Mouse (Mus musculus): Measurements from ENCODE around the gene Hspbap1.

Hspbap1 gene

GRCm38 (mm10) chr16:35806973-35807662, 36.9 kb downstream of the Hspbap1 start:
- DNase-seq: no peak

- peak; percentile 41 for DNase-seq
Observed at GRCm38 (mm10) chr16:35807663-35807992, 37.5 kb downstream of the Hspbap1 start.

DNA sequence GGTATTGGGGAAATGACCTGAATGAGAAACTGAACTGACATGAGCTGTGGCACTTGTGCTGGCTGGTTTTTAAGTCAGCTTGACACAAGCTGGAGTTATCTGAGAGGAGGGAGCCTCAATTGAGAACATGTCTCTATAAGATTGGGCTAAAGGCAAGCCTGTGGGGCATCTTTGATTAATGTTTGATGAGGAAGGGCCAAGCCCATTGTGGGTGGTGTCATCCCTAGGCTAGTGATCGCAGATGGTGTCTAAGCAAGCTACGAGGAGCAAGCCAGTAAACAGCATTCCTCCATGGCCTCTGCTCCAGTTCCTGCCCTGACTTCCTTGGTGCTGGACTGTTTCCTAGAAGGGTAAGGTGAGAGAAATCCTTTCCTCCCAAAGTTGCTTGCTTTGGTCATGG, 38.7 kb downstream of the Hspbap1 start:
- no peak for DNase-seq

DNA sequence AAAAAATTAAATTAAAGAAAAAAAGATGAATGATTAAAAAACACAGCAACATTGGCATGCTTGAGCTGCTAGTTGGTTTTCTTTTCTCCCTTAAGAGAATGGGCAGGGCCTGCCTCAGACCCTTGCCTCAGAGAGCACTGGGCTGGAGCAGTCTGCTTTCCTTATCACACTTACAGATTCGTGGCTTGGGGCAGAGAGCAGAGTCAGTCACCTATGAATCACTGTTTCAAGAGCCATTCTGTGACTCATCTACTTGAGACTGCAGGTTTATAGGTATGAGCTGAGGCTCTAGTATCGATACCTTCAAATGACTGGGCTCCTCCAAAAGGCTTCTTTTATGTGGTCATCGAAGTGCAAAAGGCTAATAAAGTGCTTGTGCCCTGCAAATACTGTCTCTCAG, 42.9 kb downstream of the Hspbap1 start:
- DNase-seq: no peak

DNA sequence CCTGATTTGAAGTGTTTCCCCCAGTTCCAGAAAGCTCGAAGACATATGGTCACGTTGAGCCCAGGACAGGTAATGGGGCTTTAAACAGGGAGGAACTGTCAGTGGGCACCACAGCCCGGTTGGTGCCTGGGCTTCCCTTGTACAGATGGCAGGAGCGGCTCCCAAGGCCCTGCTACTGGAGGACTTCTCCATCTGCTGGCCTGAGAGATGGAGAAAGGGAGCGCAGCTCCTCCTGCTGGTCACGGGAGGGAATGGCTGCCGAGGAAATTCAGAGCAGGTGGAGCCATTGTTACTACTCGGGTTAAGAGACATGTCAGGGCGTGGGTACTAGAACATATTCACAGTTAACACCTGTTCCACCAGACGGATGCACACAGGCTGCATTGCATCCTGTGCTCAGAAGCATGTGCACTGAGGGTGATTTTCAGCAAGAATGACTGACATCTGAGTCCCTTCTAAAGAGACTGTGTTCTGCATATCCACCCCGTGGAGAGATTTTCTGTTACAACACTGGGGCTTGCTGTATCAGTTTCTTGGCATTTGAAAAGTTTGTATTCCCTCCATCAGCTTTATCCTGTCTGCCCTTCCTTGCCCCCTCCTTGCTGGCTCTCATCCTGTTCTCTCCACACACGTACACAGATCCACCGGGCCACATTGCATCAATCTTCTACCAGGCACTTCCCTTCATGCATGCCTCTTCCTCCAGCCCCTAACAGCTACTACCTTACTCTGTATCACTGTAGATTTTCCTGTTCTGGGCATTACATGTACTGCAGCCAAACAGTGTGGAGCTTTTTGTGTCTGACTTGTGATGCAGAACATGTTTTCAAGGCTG, 47.3 kb downstream of the Hspbap1 start:
- DNase-seq: peak; percentile 69

GRCm38 (mm10) chr16:35829999-35830398, 59.8 kb downstream of the Hspbap1 start:
- no peak for DNase-seq

GRCm38 (mm10) chr16:35832926-35833325, 62.8 kb downstream of the Hspbap1 start:
- DNase-seq: no peak

DNA sequence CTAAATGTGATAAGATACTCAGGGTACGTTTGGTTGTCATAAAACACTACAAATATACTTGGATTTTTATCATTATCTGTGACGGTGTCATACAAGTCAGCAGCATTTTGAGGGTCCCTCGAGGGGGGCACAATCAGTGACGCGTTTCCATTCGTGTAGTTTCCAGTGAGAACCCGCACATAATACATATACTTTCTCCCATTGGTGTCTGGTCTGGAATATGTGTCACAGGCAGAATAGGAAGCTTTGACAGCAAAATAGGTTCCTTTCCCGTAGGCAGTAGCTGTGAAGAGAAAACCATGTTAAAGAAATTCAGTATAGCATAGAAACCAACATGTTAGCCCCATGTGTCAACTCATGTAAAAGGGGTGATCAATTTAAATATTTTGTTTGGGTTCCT, 64.5 kb downstream of the Hspbap1 start:
- DNase-seq: no peak

GRCm38 (mm10) chr16:35839680-35840079, 69.5 kb downstream of the Hspbap1 start:
- DNase-seq: peak; percentile 38

- no peak for DNase-seq
Observed at GRCm38 (mm10) chr16:35847138-35847537, 77.0 kb downstream of the Hspbap1 start.

DNA sequence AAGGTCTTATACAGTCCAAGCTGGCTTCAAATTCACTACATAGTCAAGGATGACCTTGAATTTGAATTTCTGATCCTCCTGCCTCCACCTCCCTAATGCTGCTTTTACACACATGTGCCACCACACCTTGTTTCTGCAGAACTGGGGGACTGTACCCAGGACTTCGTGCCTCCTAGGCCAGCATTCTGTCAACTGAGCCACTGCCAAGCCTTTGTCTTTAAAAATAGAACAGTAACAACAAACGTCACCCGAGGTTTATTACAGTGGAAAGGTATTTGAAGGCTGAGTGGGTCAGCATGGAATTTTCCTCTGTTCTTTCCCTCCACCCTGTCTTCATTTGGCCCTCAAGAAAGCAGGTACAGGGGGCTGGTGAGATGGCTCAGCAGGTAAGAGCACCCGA, 85.7 kb downstream of the Hspbap1 start:
- no peak for DNase-seq

- no peak for DNase-seq
Observed at GRCm38 (mm10) chr16:35856766-35857165, 86.6 kb downstream of the Hspbap1 start.

DNA sequence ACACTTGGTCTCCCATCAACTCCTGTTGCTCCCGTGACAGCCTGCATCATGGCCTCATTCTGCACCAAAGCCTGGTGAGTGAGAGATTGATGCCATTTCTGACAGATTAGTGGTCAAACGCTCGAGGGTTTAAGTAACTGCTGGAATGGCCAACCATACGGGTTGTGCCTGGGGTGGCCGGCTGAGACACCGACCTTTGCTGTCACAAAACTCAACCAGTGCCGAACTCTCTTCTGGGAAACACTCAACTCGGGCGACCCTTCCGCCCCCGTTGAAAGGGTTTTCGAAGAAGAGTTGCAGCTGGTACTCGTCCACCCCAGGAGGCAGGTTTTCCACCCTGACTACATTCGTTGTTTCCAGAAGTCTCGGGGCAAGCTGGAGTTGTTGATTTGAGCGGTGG, 90.1 kb downstream of the Hspbap1 start:
- DNase-seq: no peak

DNA sequence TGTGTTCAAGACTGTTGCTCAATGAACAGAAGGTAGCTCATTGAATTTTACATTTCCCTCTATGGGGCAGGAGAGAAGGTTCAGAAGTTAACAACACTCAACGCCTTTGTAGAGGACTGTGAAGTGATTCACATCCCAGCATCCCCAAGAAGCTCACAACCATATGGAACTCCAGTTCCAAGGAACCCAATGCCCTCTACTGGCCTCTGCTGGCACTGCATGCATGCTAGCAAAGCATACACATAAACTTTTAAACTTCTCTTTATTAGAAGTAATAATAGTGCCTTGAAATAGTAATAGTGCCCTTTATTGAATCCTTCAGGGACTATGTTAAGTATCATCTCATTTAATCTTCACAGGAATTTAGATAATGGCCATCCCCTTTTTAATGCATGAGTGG, 91.9 kb downstream of the Hspbap1 start:
- DNase-seq: no peak

DNA sequence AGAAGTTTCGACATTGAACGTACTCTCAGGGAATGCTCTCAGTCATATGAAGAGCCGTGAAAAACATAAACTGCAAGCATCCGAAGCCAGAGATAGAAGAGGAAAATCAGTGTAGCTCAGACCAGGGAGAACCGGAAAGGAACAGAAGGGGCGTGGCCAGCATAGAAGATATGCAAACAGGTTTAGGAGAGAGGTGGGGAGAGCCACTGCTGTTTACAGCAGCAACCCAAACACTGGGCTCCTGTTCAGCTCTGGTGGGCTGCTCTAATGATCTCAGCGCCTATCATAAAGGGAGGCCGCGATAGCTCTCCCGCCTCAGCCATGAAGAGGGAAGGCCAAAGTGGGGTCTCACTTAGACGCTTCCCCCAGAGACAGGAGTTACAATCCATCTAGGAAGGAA, 97.6 kb downstream of the Hspbap1 start:
- no peak for DNase-seq

DNA sequence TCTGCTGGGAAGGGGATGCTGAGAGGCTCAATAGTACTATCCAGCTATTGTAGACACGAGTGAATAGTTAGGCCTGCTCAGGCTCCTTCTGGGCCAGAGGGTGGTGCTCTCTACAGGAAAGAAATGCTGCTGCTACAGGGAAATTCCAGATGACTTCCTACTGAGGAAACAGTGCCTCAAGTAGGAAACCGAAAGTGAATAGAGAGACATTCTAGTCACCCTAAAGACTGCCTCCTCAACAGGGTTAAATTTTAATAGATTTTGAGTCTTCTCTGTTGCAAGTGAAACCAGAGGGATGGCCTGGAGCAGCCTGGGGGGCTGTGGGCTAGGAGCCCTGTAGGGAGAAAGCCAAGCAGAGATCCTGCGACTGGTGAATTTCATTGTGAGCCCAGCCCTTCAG, 99.0 kb downstream of the Hspbap1 start:
- DNase-seq: peak; percentile 24

DNA sequence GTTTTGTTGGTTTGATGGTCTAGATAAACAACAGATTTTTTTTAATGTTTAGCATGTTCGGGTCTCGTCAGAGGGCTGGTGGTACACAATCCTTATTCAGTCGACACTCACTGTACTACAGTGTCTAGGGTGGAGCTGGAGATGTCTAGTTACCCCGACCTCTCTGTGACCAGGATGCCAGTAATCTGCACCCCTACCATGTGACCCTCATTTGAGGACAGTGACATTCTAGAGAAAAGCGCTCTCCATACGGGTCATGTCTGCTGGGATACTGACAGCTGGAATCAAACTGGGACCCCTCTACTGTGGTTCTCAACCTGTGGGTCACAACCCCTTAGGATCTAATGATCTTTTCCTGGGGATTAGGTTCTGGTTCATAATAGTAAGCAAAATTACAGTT, 99.5 kb downstream of the Hspbap1 start:
- DNase-seq: no peak

GRCm38 (mm10) chr16:35870581-35871047, 100.4 kb downstream of the Hspbap1 start:
- no peak for DNase-seq

DNA sequence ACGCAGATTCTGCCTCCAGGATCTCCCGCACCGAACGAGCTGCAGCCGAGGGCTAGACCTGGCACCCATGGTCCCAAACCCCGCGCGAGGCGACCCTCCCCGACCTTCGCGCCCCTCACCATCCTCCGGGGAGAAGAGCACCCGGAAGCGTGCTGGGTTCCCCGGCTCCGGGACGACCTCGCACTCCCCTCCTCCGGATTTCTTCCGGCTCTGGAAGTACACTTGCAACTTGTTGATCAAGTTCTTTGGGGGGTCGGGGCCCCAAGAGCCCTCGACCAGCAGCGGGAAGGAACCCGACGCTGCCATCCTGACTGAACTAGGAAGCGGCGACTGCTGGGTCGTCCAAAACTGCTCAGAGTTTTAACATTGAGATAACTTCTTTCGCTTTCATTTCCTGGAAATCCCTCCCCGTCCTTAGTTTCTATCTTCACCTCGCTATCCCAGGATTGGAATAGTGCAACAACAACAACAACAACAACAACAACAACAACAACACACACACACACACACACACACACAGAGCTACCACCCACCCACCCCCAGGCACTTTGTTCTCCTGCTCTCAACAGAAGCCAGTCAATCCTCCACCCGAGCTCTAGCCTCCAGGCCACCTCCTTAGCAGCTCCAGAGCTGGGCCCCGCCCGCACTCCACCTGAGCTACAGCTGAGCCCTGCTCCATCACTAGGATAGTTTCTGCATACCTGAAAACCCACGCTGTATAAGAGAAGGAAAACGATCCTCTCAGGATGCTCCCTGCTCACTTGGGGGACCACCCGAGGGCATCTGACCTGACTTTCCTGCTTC, 101.1 kb downstream of the Hspbap1 start, which contains the start of gene Parp14:
Gene Parp14 (minus strand): TSS at position 497 of the 804 bp plus-strand sequence.
- peak; percentile 23 for DNase-seq

DNA sequence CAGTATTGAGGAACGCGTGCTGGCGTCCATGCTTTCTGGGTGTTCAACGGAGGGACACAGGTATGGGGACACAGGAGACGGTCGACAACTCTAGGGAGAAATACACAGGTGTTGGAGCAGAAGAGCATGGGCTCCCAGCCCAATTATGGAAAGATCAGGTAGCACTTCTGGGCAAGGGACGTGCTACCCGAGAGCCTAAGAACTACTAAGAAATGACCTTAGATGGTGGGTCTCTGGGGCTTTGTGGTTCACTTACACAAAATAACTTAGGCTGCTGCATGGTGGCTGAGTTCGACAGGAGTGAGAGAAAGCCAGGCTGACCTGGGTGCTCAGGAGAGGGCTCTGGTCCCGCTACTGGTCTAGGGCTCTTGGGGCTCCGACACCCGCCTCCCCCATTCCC, 101.7 kb downstream of the Hspbap1 start:
- DNase-seq: no peak

GRCm38 (mm10) chr16:35872410-35873006, 102.3 kb downstream of the Hspbap1 start:
- no peak for DNase-seq

DNA sequence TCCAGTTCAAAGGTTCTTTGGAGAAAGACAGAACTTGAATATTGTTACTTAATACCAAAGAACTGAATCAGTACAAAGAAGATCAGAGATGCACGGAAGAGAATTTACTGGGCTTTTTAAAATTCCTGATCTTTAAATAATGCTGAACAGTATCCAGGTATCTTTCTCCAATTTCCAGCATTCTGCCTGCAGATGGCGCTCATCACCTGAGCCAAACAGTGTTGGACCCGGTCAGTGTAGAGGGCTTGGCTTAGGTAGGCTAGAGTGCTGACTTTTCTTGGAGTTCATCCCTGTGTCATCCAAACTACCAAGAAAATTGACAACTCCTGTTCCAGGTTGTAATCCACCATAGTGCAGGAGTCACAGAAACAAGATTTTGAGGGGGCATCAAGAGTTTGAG, 104.2 kb downstream of the Hspbap1 start:
- peak; percentile 44 for DNase-seq
